Mouse (Mus musculus) ovary, adult 10 weeks (tissue): ENCODE measurements around the gene Adamts4. TPM values are rescaled to one million over a fixed set of nuclear protein-coding genes. Genes with fewer than 3 reads are reported as not detected.

Source experiments
- polyA plus RNA-seq: library from polyadenylated mRNA; stranded (reverse); fragments of 350-450 nt; fragmentation: Illumina TruSeq; extraction: RNeasy Lipid Tissue Mini Kit (QIAGEN cat#74804); gene quantifications from one replicate; pipeline ENCODE4 v1.2.3, GENCODE M21; 2014

The Adamts4 gene
- 5.0 TPM for polyA plus RNA-seq

DNA sequence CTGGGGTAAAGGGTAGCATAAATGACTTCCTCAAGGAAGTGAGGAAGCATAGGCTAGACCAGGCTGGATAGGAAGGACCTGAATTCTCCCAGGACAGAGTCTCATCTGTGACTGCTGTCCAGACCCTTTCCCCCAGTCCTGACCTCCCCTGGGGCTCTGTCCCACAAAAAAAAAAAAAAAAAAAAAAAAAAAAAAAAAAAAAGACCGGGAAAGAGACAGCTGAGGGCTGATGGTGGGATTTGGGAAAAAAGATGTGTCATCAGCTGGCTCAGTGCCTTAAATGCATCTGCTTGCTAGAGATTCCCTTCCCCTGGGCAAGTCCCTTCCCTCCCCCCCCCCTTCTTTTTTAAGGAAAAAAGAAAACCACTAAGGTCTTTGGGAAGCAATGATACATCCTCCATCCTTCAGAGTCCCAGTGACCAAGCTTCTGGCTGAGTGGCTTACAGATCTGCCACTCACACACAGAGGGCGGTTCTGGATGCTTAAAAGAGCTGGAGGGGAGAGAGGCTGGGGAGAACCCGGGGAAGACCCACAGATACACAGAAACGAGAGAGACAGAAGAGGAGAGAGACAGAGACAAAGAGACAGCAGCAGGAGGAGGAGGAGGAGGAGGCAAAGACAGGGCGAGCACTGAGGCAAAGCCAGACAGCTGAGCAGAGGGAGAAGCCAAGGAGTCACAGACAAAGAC lies at the start of gene Adamts4:
Adamts4 (plus strand) TSS at position 509 of the 688 bp plus-strand sequence.

DNA sequence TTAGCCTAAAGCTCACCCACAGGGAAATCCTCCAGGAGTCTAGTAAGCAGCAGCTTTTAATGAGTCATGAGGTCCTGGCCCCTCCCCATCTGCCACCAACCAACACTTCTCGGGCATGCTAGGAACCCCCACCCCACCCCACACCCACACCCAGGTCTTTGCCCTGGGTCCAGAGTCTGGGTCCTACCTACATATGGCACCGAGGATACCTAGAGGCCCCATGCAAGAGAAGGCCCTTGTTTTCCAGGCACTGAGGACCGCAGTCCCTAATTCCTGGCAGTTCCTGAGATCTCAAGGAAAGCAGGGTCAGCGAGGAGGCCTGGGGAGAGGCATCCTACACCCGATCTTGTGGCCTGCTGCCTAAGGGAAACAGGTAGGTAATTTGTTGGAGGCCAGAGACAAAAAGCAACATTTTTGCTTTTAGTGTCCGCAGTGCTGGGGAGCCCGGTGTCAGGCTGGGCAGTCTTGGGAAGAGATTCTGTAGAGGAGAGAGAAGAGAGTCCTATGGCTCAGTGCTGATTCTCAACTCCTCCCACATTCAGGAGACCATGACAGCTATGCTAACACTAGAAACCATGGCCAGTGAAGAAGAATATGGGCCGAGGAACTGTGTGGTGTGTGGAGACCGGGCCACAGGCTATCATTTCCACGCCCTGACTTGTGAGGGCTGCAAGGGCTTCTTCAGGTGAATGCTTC lies 36.3 kb upstream of the Adamts4 start, which contains the start of gene Nr1i3:
Nr1i3 (plus strand) TSS at position 170 of the 696 bp plus-strand sequence.

GRCm38 (mm10) chr1:171222238-171223155 lies 27.7 kb upstream of the Adamts4 start, which contains the start of gene Tomm40l:
Gene Tomm40l (minus strand): TSS chr1:171222514.

GRCm38 (mm10) chr1:171224857-171225256 lies 25.4 kb upstream of the Adamts4 start, which contains the start of gene Apoa2:
Gene Apoa2 (plus strand): TSS chr1:171225054.

GRCm38 (mm10) chr1:171234126-171234525 lies 16.1 kb upstream of the Adamts4 start, which contains the start of gene Fcer1g:
Gene Fcer1g (minus strand): TSS chr1:171234365.

DNA sequence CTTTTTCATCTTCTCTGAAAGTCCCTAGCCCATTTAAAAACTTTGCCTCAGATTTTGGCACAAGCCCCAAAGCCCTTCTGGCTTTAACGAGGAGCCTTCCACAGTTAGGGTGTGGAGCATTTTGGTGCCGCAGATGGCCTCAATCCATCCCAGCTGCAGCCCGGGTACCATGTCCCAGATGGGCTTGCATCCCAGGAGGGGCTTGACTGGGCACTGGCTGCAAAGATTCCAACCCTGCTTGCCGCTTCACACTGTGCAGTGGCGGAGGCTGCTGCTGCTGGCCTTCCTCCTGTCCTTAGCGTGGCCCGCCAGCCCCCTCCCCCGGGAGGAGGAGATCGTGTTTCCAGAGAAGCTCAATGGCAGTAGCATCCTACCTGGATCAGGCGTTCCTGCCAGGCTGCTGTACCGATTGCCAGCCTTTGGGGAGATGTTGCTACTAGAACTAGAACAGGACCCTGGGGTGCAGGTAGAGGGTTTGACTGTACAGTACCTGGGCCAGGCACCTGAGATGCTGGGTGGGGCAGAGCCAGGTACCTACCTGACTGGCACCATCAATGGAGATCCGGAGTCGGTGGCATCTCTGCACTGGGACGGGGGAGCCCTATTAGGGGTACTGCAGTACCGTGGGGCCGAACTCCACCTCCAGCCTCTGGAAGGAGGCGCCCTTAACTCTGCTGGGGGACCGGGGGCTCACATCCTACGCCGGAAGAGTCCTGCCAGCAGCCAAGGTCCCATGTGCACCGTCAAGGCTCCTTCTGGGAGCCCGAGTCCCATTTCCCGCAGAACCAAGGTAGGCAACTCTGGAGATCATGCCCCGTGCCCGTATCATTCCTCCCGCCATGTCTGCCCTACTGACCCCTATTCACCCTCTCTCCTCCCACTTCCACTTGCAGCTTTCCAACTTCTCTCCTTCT lies 716 bp downstream of the Adamts4 start, which contains the start of gene Ndufs2:
Ndufs2 (minus strand) TSS at position 709 of the 914 bp plus-strand sequence.

GRCm38 (mm10) chr1:171269848-171270572 lies 19.8 kb downstream of the Adamts4 start, which contains the start of gene B4galt3:
Gene B4galt3 (plus strand): TSS chr1:171270328.

DNA sequence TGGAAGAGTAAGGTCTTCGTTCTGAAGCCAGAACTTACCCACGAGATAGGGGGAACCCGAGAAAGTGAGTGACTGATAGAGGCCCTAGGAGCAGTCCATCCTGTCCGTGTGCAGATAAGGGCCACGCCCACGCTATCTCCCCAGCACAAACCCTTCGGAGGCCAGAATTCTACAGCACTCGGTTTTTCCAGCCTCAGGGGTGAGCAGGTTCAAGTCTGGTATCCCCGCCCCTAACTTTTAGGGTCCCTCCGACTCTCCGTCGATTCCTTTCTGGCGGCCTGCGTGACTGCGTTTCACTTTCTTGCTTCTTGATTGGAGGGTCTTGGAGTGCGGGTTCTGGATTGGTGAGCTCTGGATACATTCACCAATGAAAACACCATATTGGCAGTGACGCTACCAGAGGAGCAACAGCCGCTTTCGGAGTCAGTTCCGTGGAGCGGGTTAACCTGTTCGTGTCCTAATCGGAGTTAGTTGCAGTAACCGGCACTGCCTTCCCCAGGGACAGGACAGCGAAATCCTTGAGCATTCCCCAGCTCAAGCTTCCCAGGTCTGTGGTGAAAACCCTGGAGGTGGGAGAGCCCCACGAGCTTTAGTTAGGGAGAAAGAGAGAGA lies 30.8 kb downstream of the Adamts4 start, which contains the start of gene Ppox:
Ppox (minus strand) TSS at position 271 of the 612 bp plus-strand sequence.

DNA sequence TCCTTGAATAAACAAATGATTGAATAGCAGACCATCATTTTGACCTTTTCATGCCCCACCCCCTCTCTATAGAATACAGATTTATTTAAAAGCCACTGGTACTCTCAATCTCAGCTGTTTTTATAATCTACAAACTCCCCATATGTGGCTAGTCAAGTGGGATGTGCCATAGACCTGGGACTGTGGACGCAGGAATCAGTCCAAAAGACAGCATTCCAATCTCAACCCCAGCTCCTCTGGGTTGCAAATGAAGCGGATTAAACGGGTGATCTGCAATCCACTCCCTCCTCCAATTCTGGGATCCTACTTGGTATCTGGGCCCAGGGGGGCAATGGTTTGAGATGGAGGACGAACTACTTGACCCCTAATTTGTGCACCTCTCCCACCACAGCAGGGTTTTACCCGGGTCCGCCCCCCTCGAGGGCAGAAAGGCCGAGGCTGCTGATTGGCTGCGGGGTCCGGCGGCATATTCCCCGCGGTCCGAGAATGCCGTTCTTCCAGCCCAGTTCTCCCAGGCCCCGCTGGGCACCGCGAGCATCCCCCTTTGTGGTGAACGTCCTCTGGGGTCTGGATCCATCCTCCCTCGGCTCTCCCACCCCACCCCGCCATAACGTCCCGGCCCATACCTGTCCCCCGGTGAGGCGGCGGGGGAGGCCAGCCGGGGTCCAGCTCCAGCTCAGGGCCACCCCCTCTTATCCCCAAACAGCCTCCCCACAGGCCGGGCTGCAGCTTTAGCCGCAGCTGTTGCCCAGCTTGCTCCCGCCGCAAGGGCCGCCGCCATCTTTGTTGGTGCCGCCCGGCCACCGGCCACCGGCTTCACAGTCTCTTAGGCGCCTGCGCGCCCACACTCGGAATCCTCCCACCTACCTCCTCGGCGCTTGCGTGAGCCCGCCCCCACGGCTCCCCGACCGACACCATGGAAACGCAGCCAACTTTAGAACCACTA lies 37.2 kb downstream of the Adamts4 start, which contains the start of gene Usp21:
Usp21 (minus strand) TSS at position 856 of the 946 bp plus-strand sequence.

GRCm38 (mm10) chr1:171294298-171295062 lies 44.3 kb downstream of the Adamts4 start, which contains the start of gene Ufc1:
Gene Ufc1 (minus strand): TSS chr1:171295024.

Other genes with a start within 250 kb of the Adamts4 start
- 8.4 TPM for gene Fcgr4, start 231.5 kb upstream of the Adamts4 start, polyA plus RNA-seq
- 17.0 TPM for gene Fcgr3, start 185.5 kb upstream of the Adamts4 start, polyA plus RNA-seq
- gene Cfap126, start 136.5 kb upstream of the Adamts4 start, polyA plus RNA-seq: 5.6 TPM
- 34.2 TPM for gene Sdhc, start 99.8 kb upstream of the Adamts4 start, polyA plus RNA-seq
- gene Mpz, start 99.7 kb upstream of the Adamts4 start, polyA plus RNA-seq: not detected
- gene Pcp4l1, start 54.2 kb upstream of the Adamts4 start, polyA plus RNA-seq: 49.2 TPM
- not detected for gene Nr1i3, start 36.5 kb upstream of the Adamts4 start, polyA plus RNA-seq
- 4.0 TPM for gene Tomm40l, start 27.9 kb upstream of the Adamts4 start, polyA plus RNA-seq
- not detected for gene Apoa2, start 25.4 kb upstream of the Adamts4 start, polyA plus RNA-seq
- gene Fcer1g, start 16.1 kb upstream of the Adamts4 start, polyA plus RNA-seq: 46.0 TPM
- gene Ndufs2, start 967 bp downstream of the Adamts4 start, polyA plus RNA-seq: 37.5 TPM
- gene B4galt3, start 19.9 kb downstream of the Adamts4 start, polyA plus RNA-seq: 6.0 TPM
- gene Ppox, start 30.8 kb downstream of the Adamts4 start, polyA plus RNA-seq: 4.1 TPM
- gene Usp21, start 37.6 kb downstream of the Adamts4 start, polyA plus RNA-seq: 24.1 TPM
- 64.0 TPM for gene Ufc1, start 44.6 kb downstream of the Adamts4 start, polyA plus RNA-seq
- 16.5 TPM for gene Dedd, start 78.7 kb downstream of the Adamts4 start, polyA plus RNA-seq
- gene Nit1, start 95.2 kb downstream of the Adamts4 start, polyA plus RNA-seq: 10.9 TPM
- 27.6 TPM for gene Pfdn2, start 95.2 kb downstream of the Adamts4 start, polyA plus RNA-seq
- 0.40 TPM for gene Klhdc9, start 110.4 kb downstream of the Adamts4 start, polyA plus RNA-seq
- 0.31 TPM for gene Nectin4, start 119.7 kb downstream of the Adamts4 start, polyA plus RNA-seq
- gene Arhgap30, start 138.5 kb downstream of the Adamts4 start, polyA plus RNA-seq: 4.2 TPM
- gene Usf1, start 160.9 kb downstream of the Adamts4 start, polyA plus RNA-seq: 1.1 TPM
- not detected for gene Tstd1, start 168.5 kb downstream of the Adamts4 start, polyA plus RNA-seq
- 48.9 TPM for gene F11r, start 187.1 kb downstream of the Adamts4 start, polyA plus RNA-seq